Mouse (Mus musculus) erythroblast, embryonic 14.5 days (primary cell): ENCODE measurements around the gene Smarcal1.

ENCODE experiments used
- GATA1 ChIP-seq: IDR thresholded peaks from 2 replicates; pipeline ENCODE4 v1.6.1; 2012; ENCODE audit warnings: low read length, inconsistent platforms, mixed read lengths
- TAL1 ChIP-seq: IDR thresholded peaks from 3 replicates; pipeline ENCODE4 v1.6.1; 2012; ENCODE audit warnings: low read length, inconsistent platforms, mixed read lengths

- TF ChIP-seq TAL1 (no peak), GATA1 (no peak)
Measured at GRCm38 (mm10) chr1:72640658-72641410, 57.8 kb downstream of the Smarcal1 start.
